9 mouse cellular contexts compared by ENCODE assay signal in genomic region chr10:43953942-43954341, GRCm38 (mm10). TPM values are rescaled to one million over a fixed set of nuclear protein-coding genes. Genes with fewer than 3 reads are reported as not detected.
A peak's percentile ranks its signal among the peaks of the same experiment; 100 is the strongest.
DNase-seq lines count a peak whose midpoint lies in the region; ATAC-seq and TF ChIP-seq lines count a peak whose summit lies in the region.
"Had no signal": no experiment of that assay in that cellular context is flagged by ENCODE, and none has a peak within 500 bp of the region (broad histone marks: within the 10 kb centered on the region; RNA-seq: fewer than 3 reads in every experiment).

No protein-coding gene starts in this region.

- H3K4me3 ChIP-seq in kidney, adult 2 months (ENCODE audit: insufficient read depth, low read depth, low read length), result no peak overlapping the region
- no peak overlapping the region for H3K4me3 ChIP-seq in embryonic facial prominence, embryonic 11.5 days (ENCODE audit: low read depth, low read length)
- no peak overlapping the region for H3K4me3 ChIP-seq in hindbrain, embryonic 14.5 days (replicated peaks; ENCODE audit: low read length)
- H3K4me3 ChIP-seq in limb, embryonic 11.5 days (ENCODE audit: low read depth, low read length), result no peak overlapping the region
- H3K4me3 ChIP-seq: embryonic facial prominence, embryonic 15.5 days had no signal

- H3K9me3 ChIP-seq in embryonic facial prominence, embryonic 11.5 days (replicated peaks; ENCODE audit: control insufficient read depth, low read length), result no peaks in the 10 kb centered on the region
- no peaks in the 10 kb centered on the region for H3K9me3 ChIP-seq in hindbrain, embryonic 14.5 days (ENCODE audit: control insufficient read depth, low read length)
- no peaks in the 10 kb centered on the region for H3K9me3 ChIP-seq in limb, embryonic 11.5 days (ENCODE audit: control insufficient read depth, low read length)
- H3K9me3 ChIP-seq: embryonic facial prominence, embryonic 15.5 days had no signal

- peak; percentile 54 for DNase-seq in kidney, adult 2 months
- DNase-seq in kidney, adult 11 months, result no peak
- DNase-seq in adrenal gland, postnatal 14 days, result peak; percentile 71
- DNase-seq in embryonic facial prominence, embryonic 11.5 days (ENCODE audit: low spot score), result peak; percentile 86
- DNase-seq in hindbrain, embryonic 14.5 days (ENCODE audit: low spot score), result peak; percentile 90
- peak; percentile 85 for DNase-seq in limb, embryonic 11.5 days (ENCODE audit: low spot score)
- peak; percentile 71 to 74 for DNase-seq in natural killer cell, adult 2 months (ENCODE audit: low spot score in 2 of 2)
- DNase-seq in splenic B cell, adult 2 months (ENCODE audit: low read depth, low spot score), result peak; percentile 87

- H3K27me3 ChIP-seq in kidney, adult 2 months (replicated peaks; ENCODE audit: control insufficient read depth, insufficient read depth, low read length), result no peaks in the 10 kb centered on the region
- no peaks in the 10 kb centered on the region for H3K27me3 ChIP-seq in embryonic facial prominence, embryonic 11.5 days (ENCODE audit: control insufficient read depth, insufficient read depth, low read length)
- H3K27me3 ChIP-seq in hindbrain, embryonic 14.5 days (ENCODE audit: control insufficient read depth, insufficient read depth, low read length), result no peaks in the 10 kb centered on the region
- no peaks in the 10 kb centered on the region for H3K27me3 ChIP-seq in limb, embryonic 11.5 days (ENCODE audit: control insufficient read depth, insufficient read depth, low read length)
- H3K27me3 ChIP-seq in splenic B cell, adult 2 months (ENCODE audit: control insufficient read depth, insufficient read depth, low read length, poor library complexity, severe bottlenecking), result no peaks in the 10 kb centered on the region
- H3K27me3 ChIP-seq: embryonic facial prominence, embryonic 15.5 days had no signal

- TF ChIP-seq POLR2A in kidney, adult 2 months (IDR thresholded peaks at IDR 0.05; ENCODE audit: low read depth, low read length), result no peak

- H3K4me2 ChIP-seq in embryonic facial prominence, embryonic 11.5 days (ENCODE audit: low read depth, low read length), result no peak overlapping the region
- H3K4me2 ChIP-seq in hindbrain, embryonic 14.5 days (replicated peaks), result no peak overlapping the region
- no peak overlapping the region for H3K4me2 ChIP-seq in limb, embryonic 11.5 days (ENCODE audit: low read depth, severe bottlenecking)
- H3K4me2 ChIP-seq: embryonic facial prominence, embryonic 15.5 days had no signal

- H3K9ac ChIP-seq in embryonic facial prominence, embryonic 11.5 days (replicated peaks; ENCODE audit: low read length), result no peak overlapping the region
- H3K9ac ChIP-seq in hindbrain, embryonic 14.5 days, result no peak overlapping the region
- H3K9ac ChIP-seq in limb, embryonic 11.5 days (ENCODE audit: low read length), result no peak overlapping the region
- H3K9ac ChIP-seq: embryonic facial prominence, embryonic 15.5 days had no signal

- peak; percentile 88 for TF ChIP-seq CTCF in kidney, adult 2 months (conservative IDR thresholded peaks at IDR 0.05; ENCODE audit: insufficient read depth, insufficient read length, low read depth, low read length)

- H3K36me3 ChIP-seq in kidney, adult 2 months (ENCODE audit: control insufficient read depth, insufficient read depth, low read length), result no peaks in the 10 kb centered on the region
- H3K36me3 ChIP-seq in embryonic facial prominence, embryonic 11.5 days (replicated peaks; ENCODE audit: control insufficient read depth, insufficient read depth, low read depth, low read length), result no peaks in the 10 kb centered on the region
- no peaks in the 10 kb centered on the region for H3K36me3 ChIP-seq in hindbrain, embryonic 14.5 days (replicated peaks; ENCODE audit: control insufficient read depth, insufficient read depth)
- no peaks in the 10 kb centered on the region for H3K36me3 ChIP-seq in limb, embryonic 11.5 days (ENCODE audit: control insufficient read depth, insufficient read depth, low read length)
- H3K36me3 ChIP-seq in splenic B cell, adult 2 months (ENCODE audit: control insufficient read depth, insufficient read depth, low read length, poor library complexity, severe bottlenecking), result peaks cover 7% of the 10 kb centered on the region
- H3K36me3 ChIP-seq: embryonic facial prominence, embryonic 15.5 days had no signal

- no peaks in the 10 kb centered on the region for H3K4me1 ChIP-seq in kidney, adult 2 months (ENCODE audit: control insufficient read depth, insufficient read depth, low read length)
- no peaks in the 10 kb centered on the region for H3K4me1 ChIP-seq in embryonic facial prominence, embryonic 11.5 days (ENCODE audit: control insufficient read depth, insufficient read depth, low read length)
- H3K4me1 ChIP-seq in hindbrain, embryonic 14.5 days (replicated peaks; ENCODE audit: control insufficient read depth, insufficient read depth, low read length), result no peaks in the 10 kb centered on the region
- H3K4me1 ChIP-seq in limb, embryonic 11.5 days (ENCODE audit: control insufficient read depth, insufficient read depth, low read length), result no peaks in the 10 kb centered on the region
- H3K4me1 ChIP-seq: embryonic facial prominence, embryonic 15.5 days had no signal

- no peak for ATAC-seq in embryonic facial prominence, embryonic 11.5 days (replicated peaks; ENCODE audit: insufficient number of reproducible peaks, low FRiP score, low TSS enrichment, low read depth)
- ATAC-seq in hindbrain, embryonic 14.5 days (ENCODE audit: low FRiP score), result peak; percentile 66; the same call in 1 of the 2 replicates
- 0 out of 2 replicates have a peak, but pooled peaks have one; percentile 47 for ATAC-seq in limb, embryonic 11.5 days (ENCODE audit: insufficient number of reproducible peaks, low FRiP score, low TSS enrichment, low read depth)

- no peak overlapping the region for H3K27ac ChIP-seq in kidney, adult 2 months (ENCODE audit: insufficient read depth, low read depth, low read length)
- H3K27ac ChIP-seq in embryonic facial prominence, embryonic 11.5 days (replicated peaks; ENCODE audit: low read depth, low read length), result no peak overlapping the region
- H3K27ac ChIP-seq in hindbrain, embryonic 14.5 days, result no peak overlapping the region
- no peak overlapping the region for H3K27ac ChIP-seq in limb, embryonic 11.5 days (replicated peaks; ENCODE audit: low read depth, low read length)
- H3K27ac ChIP-seq: embryonic facial prominence, embryonic 15.5 days had no signal

RNA-seq across cellular contexts. Expression of gene Rtn4ip1, which starts 52.3 kb away (rescaled TPM):
- 29.9 and 34.8 TPM in 2 replicates for polyA plus RNA-seq in kidney, adult 2 months (2012; rRNA removed)
- 27.2 and 31.6 TPM in 2 replicates for total RNA-seq in adrenal gland, postnatal 14 days (2021)
- 20.0 and 20.9 TPM in 2 replicates for polyA plus RNA-seq in embryonic facial prominence, embryonic 11.5 days (2014; fragmentation: Nextera tagmentation; extraction: Ambion mirVana)
- 16.5 and 16.8 TPM in 2 replicates for polyA plus RNA-seq in hindbrain, embryonic 14.5 days (2014; fragmentation: Nextera tagmentation; extraction: Ambion mirVana)
- 19.1 and 20.0 TPM in 2 replicates for polyA plus RNA-seq in limb, embryonic 11.5 days (2014; fragmentation: Nextera tagmentation; extraction: Ambion mirVana)

RNA-seq across cellular contexts. Expression of gene Qrsl1, which starts 52.4 kb away (rescaled TPM):
- 15.1 and 17.2 TPM in 2 replicates for polyA plus RNA-seq in kidney, adult 2 months (2012; rRNA removed)
- 14.0 and 18.4 TPM in 2 replicates for total RNA-seq in adrenal gland, postnatal 14 days (2021)
- 26.5 and 29.2 TPM in 2 replicates for polyA plus RNA-seq in embryonic facial prominence, embryonic 11.5 days (2014; fragmentation: Nextera tagmentation; extraction: Ambion mirVana)
- polyA plus RNA-seq in hindbrain, embryonic 14.5 days (2014; fragmentation: Nextera tagmentation; extraction: Ambion mirVana), result 22.3 and 24.7 TPM in 2 replicates
- 30.4 and 31.6 TPM in 2 replicates for polyA plus RNA-seq in limb, embryonic 11.5 days (2014; fragmentation: Nextera tagmentation; extraction: Ambion mirVana)
